Mouse (Mus musculus) heart, embryonic 16.5 days (tissue): ENCODE data around the gene C9orf72. TPM values are rescaled to one million over a fixed set of nuclear protein-coding genes. Genes with fewer than 3 reads are reported as not detected.

Experiments used
- ATAC-seq: fragments of 200-750 bp; cut with Nextera tagmentation; replicated peaks from 2 replicates; pipeline ENCODE4 v1.8.0; 2017; ENCODE audit warnings: moderate number of reproducible peaks; ENCODE audit not compliant: insufficient read depth, low FRiP score; ENCODE audit errors: extremely low read depth
- H3K27ac ChIP-seq: fragments of 300-500 bp; sonication (generic); 2 replicates; pipeline ENCODE4 v1.5.1; 2014; ENCODE audit warnings: mild to moderate bottlenecking, low read length, control low read depth, moderate library complexity
- H3K27me3 ChIP-seq: fragments of 300-500 bp; sonication (generic); 2 replicates; pipeline ENCODE4 v1.6.1; 2014; ENCODE audit warnings: low read length, mixed read lengths; ENCODE audit not compliant: control insufficient read depth, insufficient read depth
- H3K36me3 ChIP-seq: fragments of 300-500 bp; sonication (generic); 2 replicates; pipeline ENCODE4 v1.6.1; 2014; ENCODE audit not compliant: control insufficient read depth, insufficient read depth
- H3K4me1 ChIP-seq: fragments of 300-500 bp; sonication (generic); 2 replicates; pipeline ENCODE4 v1.6.1; 2014; ENCODE audit warnings: low read length, mixed read lengths; ENCODE audit not compliant: control insufficient read depth, insufficient read depth
- H3K4me2 ChIP-seq: fragments of 300-500 bp; sonication (generic); 2 replicates; pipeline ENCODE4 v1.6.1; 2014; ENCODE audit warnings: low read depth, mild to moderate bottlenecking, control low read depth, low read length
- H3K4me3 ChIP-seq: fragments of 300-500 bp; sonication (generic); 2 replicates; pipeline ENCODE4 v1.5.1; 2014; ENCODE audit warnings: mild to moderate bottlenecking, control low read depth, low read length
- H3K9ac ChIP-seq: fragments of 300-500 bp; sonication (generic); 2 replicates; pipeline ENCODE4 v1.6.1; 2014; ENCODE audit warnings: low read length, control low read depth
- H3K9me3 ChIP-seq: fragments of 300-500 bp; sonication (generic); replicated peaks from 2 replicates; pipeline ENCODE4 v1.6.1; 2016; ENCODE audit warnings: low read length; ENCODE audit not compliant: control insufficient read depth
- WGBS: fragments of 180-500 bp; shearing (Covaris S2); extraction: QIAGEN DNeasy Blood & Tissue Kit; methylation state at CpG from one replicate; pipeline ENCODE4 v1.1.7; 2014; 5-methylcytosine and 5-hydroxymethylcytosine counted together
- polyA plus RNA-seq: library from polyadenylated mRNA; unstranded; fragments of >200 nt; fragmentation: Nextera tagmentation; extraction: Ambion mirVana; gene quantifications from 2 replicates; pipeline ENCODE4 v1.2.1, GENCODE M21; 2015

C9orf72 gene
- polyA plus RNA-seq, 1 experiment from 2014 or later = 22.6 TPM

DNA sequence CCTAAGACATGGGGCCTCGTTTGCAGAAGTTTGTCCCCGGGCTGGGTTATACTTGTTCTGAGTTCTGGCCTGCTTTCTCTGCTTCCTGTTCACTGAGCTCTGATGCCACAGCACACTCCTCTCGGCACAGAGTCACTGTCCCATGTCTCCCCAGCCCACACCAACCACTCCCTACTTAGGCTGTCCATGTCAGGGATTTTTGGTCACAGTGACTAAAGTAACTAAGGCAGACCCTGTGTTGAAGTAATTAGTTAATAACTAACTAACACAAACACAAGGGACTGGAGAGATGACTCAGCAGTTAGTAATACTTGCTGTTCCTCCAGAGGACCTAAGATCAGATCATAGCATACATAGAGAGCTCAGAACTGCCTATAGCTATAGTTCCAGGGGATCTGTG lies 60.0 kb downstream of the C9orf72 start:
- H3K4me1 ChIP-seq = 0 out of 2 replicates have a peak, but pooled peaks cover 3% of the 10 kb centered on the region
- H3K36me3 ChIP-seq = no peaks in the 10 kb centered on the region
- no peak overlapping the region for H3K4me3 ChIP-seq
- ATAC-seq = no peak
- no peak overlapping the region for H3K9ac ChIP-seq
- 70% methylated on average over 3 of the region's 3 CpGs for WGBS
- no peaks in the 10 kb centered on the region for H3K27me3 ChIP-seq
- H3K4me2 ChIP-seq = no peak overlapping the region
- no peak overlapping the region for H3K27ac ChIP-seq
- H3K9me3 ChIP-seq = no peaks in the 10 kb centered on the region

DNA sequence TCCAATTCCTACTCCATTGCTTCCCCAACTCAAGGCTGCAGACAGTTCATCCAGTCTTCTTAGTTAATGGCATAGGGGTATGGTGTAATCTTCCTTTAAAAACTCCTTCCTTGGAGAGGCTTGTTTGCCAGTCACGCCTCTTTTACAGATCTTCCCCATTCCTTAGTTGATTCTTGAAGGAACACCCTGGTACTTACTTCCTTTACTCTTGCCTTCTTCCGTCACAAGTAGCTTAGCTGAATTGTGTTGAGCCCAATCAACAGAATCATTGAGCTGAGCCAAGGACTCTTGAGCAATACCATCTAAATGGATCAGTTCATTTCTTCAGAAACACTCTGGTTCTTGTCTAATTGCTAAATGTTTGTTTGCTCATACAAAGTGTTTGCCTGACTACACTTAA lies 60.7 kb downstream of the C9orf72 start:
- Histone ChIP-seq H3K9me3 (no peaks in the 10 kb centered on the region), H3K27me3 (no peaks in the 10 kb centered on the region), H3K4me3 (no peak overlapping the region), H3K9ac (no peak overlapping the region), H3K36me3 (no peaks in the 10 kb centered on the region), H3K27ac (no peak overlapping the region), H3K4me2 (no peak overlapping the region), H3K4me1 (0 out of 2 replicates have a peak, but pooled peaks cover 3% of the 10 kb centered on the region)
- WGBS = 71% methylated on average over 2 of the region's 2 CpGs
- ATAC-seq = no peak

- Histone ChIP-seq H3K4me2 (peak overlapping the region; percentile 97; the same call in 1 of the 2 replicates), H3K27me3 (no peaks in the 10 kb centered on the region), H3K36me3 (no peaks in the 10 kb centered on the region), H3K27ac (no peak overlapping the region), H3K9me3 (no peaks in the 10 kb centered on the region), H3K9ac (no peak overlapping the region), H3K4me3 (no peak overlapping the region), H3K4me1 (peaks cover 5% of the 10 kb centered on the region)
- WGBS = 49% methylated on average over 11 of the region's 11 CpGs
- ATAC-seq = no peak
Observed at GRCm38 (mm10) chr4:35157815-35158214, 68.2 kb downstream of the C9orf72 start.

DNA sequence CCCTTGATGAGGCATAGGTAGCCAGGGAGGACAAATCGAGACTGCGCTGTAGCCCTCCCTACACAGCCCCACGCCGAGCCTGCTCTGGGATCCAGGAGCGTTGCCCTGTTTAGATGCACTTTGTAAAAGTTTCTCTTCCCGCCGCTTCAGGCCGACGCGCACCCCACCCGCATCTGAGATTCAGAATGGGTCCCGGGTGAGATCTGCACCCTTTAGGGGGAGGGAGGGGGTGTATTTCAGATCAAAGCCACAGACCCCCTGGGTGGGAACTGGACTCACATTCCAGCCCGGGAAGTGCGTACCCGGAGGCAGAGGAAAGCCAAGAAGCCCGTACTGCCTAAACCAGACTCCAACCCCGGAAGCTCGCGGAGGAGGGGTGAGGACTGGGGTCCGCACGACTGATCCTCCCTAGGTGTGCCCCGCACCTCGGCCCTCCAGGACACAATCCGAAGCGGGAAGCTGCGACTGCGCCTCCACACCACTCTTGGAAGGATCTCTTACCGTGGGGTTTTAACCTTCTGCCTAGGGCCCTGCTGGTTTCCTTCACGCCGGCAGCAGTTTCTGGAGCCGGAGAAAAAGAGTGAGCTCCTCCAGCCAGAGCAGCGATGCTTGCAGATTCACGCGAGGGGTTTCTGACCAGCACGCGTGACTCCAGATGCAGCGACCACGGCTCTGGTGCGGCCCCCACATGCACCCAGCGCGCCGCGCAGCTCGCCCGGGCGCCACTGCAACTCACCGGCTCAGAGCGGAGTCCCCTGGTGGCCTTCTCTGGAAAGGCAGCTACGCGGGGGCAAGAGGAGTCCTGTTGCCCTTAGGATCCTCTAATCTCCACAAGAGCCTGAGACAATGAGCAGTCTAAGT lies 69.0 kb downstream of the C9orf72 start, which contains the start of gene Mob3b:
Gene Mob3b, minus strand, starts transcription at position 734 of the 861 bp plus-strand sequence.
- Histone ChIP-seq H3K27ac (peak within 1 kb of the TSS; percentile 43), H3K27me3 (no peaks in the 10 kb centered on the region), H3K4me2 (peak within 1 kb of the TSS; percentile 97), H3K4me3 (peak within 1 kb of the TSS; percentile 86), H3K9me3 (no peaks in the 10 kb centered on the region), H3K9ac (peak within 1 kb of the TSS; percentile 79), H3K36me3 (no peaks in the 10 kb centered on the region), H3K4me1 (peaks cover 5% of the 10 kb centered on the region)
- ATAC-seq = peak; percentile 86
- WGBS = under 1% methylated on average over 50 of the region's 50 CpGs

DNA sequence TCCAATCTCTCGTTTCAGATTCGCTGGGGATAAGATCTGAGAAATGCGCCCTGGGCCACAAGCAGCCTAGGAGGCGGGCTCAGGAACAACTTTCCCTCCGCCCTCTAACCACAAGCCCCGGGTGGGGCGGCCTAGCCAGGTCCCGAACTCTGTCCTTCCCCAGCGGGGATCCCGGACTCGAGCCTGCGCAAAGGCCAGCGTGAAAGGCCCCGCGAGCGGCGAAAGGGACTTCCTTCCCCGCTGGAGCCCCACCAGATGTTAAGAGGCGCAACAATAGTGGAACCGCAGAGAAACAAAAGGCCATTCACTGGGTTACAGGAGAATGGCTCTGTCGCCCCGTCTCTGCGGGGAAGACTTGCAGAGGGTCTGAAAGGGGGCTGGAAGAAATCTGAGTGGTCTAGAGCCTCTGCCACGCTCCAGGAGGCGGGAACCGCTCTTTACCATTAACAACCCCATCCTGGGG lies 69.8 kb downstream of the C9orf72 start:
- H3K4me3 ChIP-seq = peak overlapping the region; percentile 86
- peak overlapping the region; percentile 79 for H3K9ac ChIP-seq
- H3K36me3 ChIP-seq = no peaks in the 10 kb centered on the region
- H3K4me2 ChIP-seq = peak overlapping the region; percentile 97
- peak; percentile 35; the same call in 1 of the 2 replicates for ATAC-seq
- H3K4me1 ChIP-seq = peaks cover 5% of the 10 kb centered on the region
- H3K27ac ChIP-seq = 0 out of 2 replicates have a peak overlapping the region, but pooled peaks have one; percentile 12
- no peaks in the 10 kb centered on the region for H3K27me3 ChIP-seq
- under 1% methylated on average over 26 of the region's 26 CpGs for WGBS
- no peaks in the 10 kb centered on the region for H3K9me3 ChIP-seq

- no peak overlapping the region for H3K27ac ChIP-seq
- no peak for ATAC-seq
- 24% methylated on average over 20 of the region's 20 CpGs for WGBS
Observed at GRCm38 (mm10) chr4:35155132-35155922, 70.6 kb downstream of the C9orf72 start.

GRCm38 (mm10) chr4:35154051-35154450 lies 71.9 kb downstream of the C9orf72 start:
- no peak for ATAC-seq
- Histone ChIP-seq H3K9ac (no peak overlapping the region), H3K9me3 (no peaks in the 10 kb centered on the region), H3K27ac (no peak overlapping the region), H3K4me1 (peaks cover 5% of the 10 kb centered on the region), H3K4me3 (no peak overlapping the region), H3K4me2 (no peak overlapping the region), H3K36me3 (no peaks in the 10 kb centered on the region), H3K27me3 (no peaks in the 10 kb centered on the region)
- 74% methylated on average over 3 of the region's 3 CpGs for WGBS

More at GRCm38 (mm10) chr4:35155132-35155922, 70.6 kb downstream of the C9orf72 start:
- Histone ChIP-seq H3K4me3 (peak overlapping the region; percentile 86), H3K36me3 (no peaks in the 10 kb centered on the region), H3K4me2 (peak overlapping the region; percentile 97), H3K27me3 (no peaks in the 10 kb centered on the region), H3K9ac (peak overlapping the region; percentile 79), H3K9me3 (no peaks in the 10 kb centered on the region), H3K4me1 (peaks cover 5% of the 10 kb centered on the region)

- ATAC-seq = no peak
Observed at GRCm38 (mm10) chr4:35151756-35152155, 74.2 kb downstream of the C9orf72 start, which contains the start of gene Ifnk. Ifnk (plus strand) TSS chr4:35152056.

More at GRCm38 (mm10) chr4:35151756-35152155, 74.2 kb downstream of the C9orf72 start, which contains the start of gene Ifnk:
- H3K4me3 ChIP-seq = no peak within 1 kb of the TSS
- peaks cover 3% of the 10 kb centered on the region; the same call in 1 of the 2 replicates for H3K4me1 ChIP-seq
- no peaks in the 10 kb centered on the region for H3K27me3 ChIP-seq
- no peaks in the 10 kb centered on the region for H3K36me3 ChIP-seq
- no peak within 1 kb of the TSS for H3K27ac ChIP-seq
- no peaks in the 10 kb centered on the region for H3K9me3 ChIP-seq
- H3K9ac ChIP-seq = no peak within 1 kb of the TSS
- H3K4me2 ChIP-seq = no peak within 1 kb of the TSS
- WGBS = 75% methylated on average over 4 of the region's 4 CpGs
